Mouse (Mus musculus): ENCODE data around the gene Srrd. TPM values are rescaled to one million over a fixed set of nuclear protein-coding genes. Genes with fewer than 3 reads are reported as not detected.

The Srrd gene
- total and polyA plus RNA-seq, 3 experiments, result 18.5 to 28.0 (median 21.3) TPM

DNA sequence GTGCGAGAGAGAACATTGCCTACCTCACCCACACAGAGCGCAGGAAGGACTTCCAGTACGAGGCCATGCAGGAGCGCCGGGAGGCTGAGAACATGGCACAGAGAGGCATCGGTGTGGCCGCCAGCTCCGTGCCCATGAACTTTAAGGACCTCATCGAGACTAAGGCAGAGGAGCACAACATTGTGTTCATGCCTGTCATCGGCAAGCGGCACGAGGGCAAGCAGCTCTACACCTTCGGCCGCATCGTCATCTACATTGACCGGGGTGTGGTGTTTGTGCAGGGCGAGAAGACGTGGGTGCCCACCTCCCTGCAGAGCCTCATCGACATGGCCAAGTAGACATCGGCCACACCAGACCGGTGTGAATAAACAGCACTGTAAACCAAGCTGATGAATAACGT lies 5.8 kb downstream of the Srrd start:
- H3K4me3 ChIP-seq (ENCODE audit: low read depth, low read length), result no peak overlapping the region
- H3K9me3 ChIP-seq (replicated peaks), result peaks cover 5% of the 10 kb centered on the region; the same call in 1 of the 2 replicates
- peaks cover 95% of the 10 kb centered on the region for H3K36me3 ChIP-seq (replicated peaks)
- no peaks in the 10 kb centered on the region; the same call in 1 of the 2 replicates for H3K27me3 ChIP-seq (ENCODE audit: insufficient read depth, low read length)
- peaks cover 47% of the 10 kb centered on the region for H3K4me1 ChIP-seq (ENCODE audit: insufficient read depth, low read depth, low read length)
- ATAC-seq (ENCODE audit: extremely low read depth, insufficient number of reproducible peaks, low FRiP score, poor library complexity, severe bottlenecking), result no peak
- DNase-seq (ENCODE audit: low spot score), result no peak
- TF ChIP-seq GATA2 (IDR thresholded peaks at IDR 0.05; ENCODE audit: borderline replicate concordance, low read depth, low read length) (no peak), POLR2AphosphoS5 (IDR thresholded peaks at IDR 0.05; ENCODE audit: insufficient replicate concordance, low read depth, low read length) (no peak), GATA1 (IDR thresholded peaks at IDR 0.05; ENCODE audit: borderline replicate concordance, low read length) (no peak), TAL1 (conservative IDR thresholded peaks at IDR 0.05; ENCODE audit: low read depth, low read length) (no peak), CTCF (IDR thresholded peaks at IDR 0.05; ENCODE audit: low read depth, low read length) (no peak)

DNA sequence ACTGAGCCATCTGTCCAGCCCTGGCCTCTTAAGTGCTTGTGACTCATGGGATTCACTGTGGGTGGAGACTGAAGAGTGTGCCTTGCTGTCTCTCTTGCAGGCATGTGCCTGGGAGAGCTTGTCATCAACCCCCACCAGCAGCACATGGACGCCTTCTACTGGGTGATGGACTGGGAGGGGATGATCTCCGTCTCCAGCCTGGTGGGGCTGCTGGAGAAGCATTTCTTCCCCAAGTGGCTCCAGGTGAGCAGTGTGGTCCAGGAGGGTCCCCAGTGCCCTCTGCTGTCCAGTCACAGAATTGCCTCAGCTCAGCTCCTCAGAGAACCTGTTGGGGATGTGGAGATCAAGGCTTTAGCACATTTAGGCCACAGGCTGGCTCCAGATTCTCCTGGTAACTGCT lies 7.4 kb downstream of the Srrd start:
- DNase-seq (ENCODE audit: low spot score) (peak; percentile 40), ATAC-seq (ENCODE audit: extremely low read depth, insufficient number of reproducible peaks, low FRiP score, poor library complexity, severe bottlenecking) (peak; percentile 43)

DNA sequence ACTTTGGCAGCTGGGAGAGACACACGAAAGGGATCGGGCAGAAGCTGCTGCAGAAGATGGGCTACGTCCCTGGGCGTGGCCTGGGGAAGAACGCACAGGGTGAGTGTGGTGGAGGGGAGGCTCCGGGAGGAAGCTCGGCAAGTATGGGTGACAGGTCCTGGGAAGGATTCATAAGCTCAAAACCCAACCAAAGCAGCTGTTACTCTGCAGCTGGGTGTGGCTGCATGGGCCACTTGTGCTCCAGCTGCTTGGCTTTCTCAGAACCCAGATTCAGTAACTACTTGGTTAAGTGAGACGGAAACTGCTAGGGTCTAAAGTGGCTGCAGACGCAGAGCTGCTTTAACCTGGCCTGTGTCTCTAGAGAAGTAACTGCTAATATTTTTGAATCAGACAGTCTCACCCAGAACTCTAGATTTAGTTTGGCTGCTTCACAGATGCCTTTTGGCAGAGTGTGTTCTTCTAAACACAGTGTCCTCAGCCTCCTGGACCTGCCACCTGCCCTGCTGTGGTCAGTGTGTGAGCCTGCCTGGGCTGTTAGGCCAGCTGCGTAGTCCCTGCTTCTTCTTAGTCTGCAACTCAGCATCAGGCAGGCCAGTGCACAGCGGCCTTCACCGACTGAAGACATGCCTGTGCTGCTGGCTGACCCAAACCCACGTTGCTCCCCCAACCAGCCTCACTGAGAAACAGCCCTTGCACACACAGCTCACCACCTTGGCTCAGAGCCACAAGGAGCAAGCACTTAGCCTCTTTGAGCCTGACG lies 12.9 kb downstream of the Srrd start:
- no peak for ATAC-seq (ENCODE audit: extremely low read depth, insufficient number of reproducible peaks, low FRiP score, poor library complexity, severe bottlenecking)
- no peaks in the 10 kb centered on the region for H3K27me3 ChIP-seq (ENCODE audit: insufficient read depth, low read length)
- TF ChIP-seq GATA2 (IDR thresholded peaks at IDR 0.05; ENCODE audit: borderline replicate concordance, low read depth, low read length), result no peak
- TF ChIP-seq TAL1 (conservative IDR thresholded peaks at IDR 0.05; ENCODE audit: low read depth, low read length), result no peak
- no peak for TF ChIP-seq CTCF (IDR thresholded peaks at IDR 0.05; ENCODE audit: low read depth, low read length)
- TF ChIP-seq POLR2AphosphoS5 (IDR thresholded peaks at IDR 0.05; ENCODE audit: insufficient replicate concordance, low read depth, low read length), result no peak
- no peak overlapping the region for H3K4me3 ChIP-seq (ENCODE audit: low read depth, low read length)
- DNase-seq (ENCODE audit: low spot score), result no peak
- peaks cover 46% of the 10 kb centered on the region for H3K4me1 ChIP-seq (ENCODE audit: insufficient read depth, low read depth, low read length)
- no peaks in the 10 kb centered on the region for H3K9me3 ChIP-seq (replicated peaks)
- H3K36me3 ChIP-seq (replicated peaks), result peaks cover 77% of the 10 kb centered on the region

More for the DNA sequence above, 7.4 kb downstream of the Srrd start:
- Histone ChIP-seq H3K4me3 (ENCODE audit: low read depth, low read length) (no peak overlapping the region), H3K36me3 (replicated peaks) (peaks cover 99% of the 10 kb centered on the region), H3K9me3 (replicated peaks) (peaks cover 5% of the 10 kb centered on the region; the same call in 1 of the 2 replicates), H3K4me1 (ENCODE audit: insufficient read depth, low read depth, low read length) (peaks cover 39% of the 10 kb centered on the region), H3K27me3 (ENCODE audit: insufficient read depth, low read length) (no peaks in the 10 kb centered on the region; the same call in 1 of the 2 replicates)
- TF ChIP-seq CTCF (IDR thresholded peaks at IDR 0.05; ENCODE audit: low read depth, low read length) (peak; percentile 51; the same call in 1 of the 2 replicates), GATA1 (IDR thresholded peaks at IDR 0.05; ENCODE audit: borderline replicate concordance, low read length) (no peak)

DNA sequence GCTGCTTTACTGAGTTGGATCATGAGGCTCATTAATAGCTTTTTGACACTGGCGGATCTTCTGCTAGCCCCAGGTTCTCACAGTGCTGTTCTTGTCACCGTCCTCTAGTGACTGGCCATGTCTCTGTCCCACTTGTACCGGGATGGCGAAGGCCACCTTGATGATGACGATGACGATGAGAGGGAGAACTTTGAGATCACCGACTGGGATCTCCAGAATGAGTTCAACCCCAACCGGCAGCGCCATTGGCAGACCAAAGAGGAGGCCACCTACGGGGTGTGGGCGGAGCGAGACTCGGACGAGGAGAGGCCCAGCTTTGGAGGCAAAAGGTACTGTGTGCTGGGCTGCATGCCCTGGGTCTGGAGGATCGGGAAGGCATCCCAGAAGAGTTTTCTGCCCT lies 15.0 kb downstream of the Srrd start:
- H3K9me3 ChIP-seq (replicated peaks), result no peaks in the 10 kb centered on the region
- peak overlapping the region; percentile 100; the same call in 1 of the 2 replicates for H3K4me3 ChIP-seq (ENCODE audit: low read depth, low read length)
- DNase-seq (ENCODE audit: low spot score), result no peak
- peaks cover 55% of the 10 kb centered on the region for H3K36me3 ChIP-seq (replicated peaks)
- H3K27me3 ChIP-seq (ENCODE audit: insufficient read depth, low read length), result no peaks in the 10 kb centered on the region
- no peak for ATAC-seq (ENCODE audit: extremely low read depth, insufficient number of reproducible peaks, low FRiP score, poor library complexity, severe bottlenecking)
- TF ChIP-seq TAL1 (conservative IDR thresholded peaks at IDR 0.05; ENCODE audit: low read depth, low read length), result no peak
- TF ChIP-seq GATA2 (IDR thresholded peaks at IDR 0.05; ENCODE audit: borderline replicate concordance, low read depth, low read length), result no peak
- no peak for TF ChIP-seq GATA1 (IDR thresholded peaks at IDR 0.05; ENCODE audit: borderline replicate concordance, low read length)
- H3K4me1 ChIP-seq (ENCODE audit: insufficient read depth, low read depth, low read length), result peaks cover 48% of the 10 kb centered on the region

DNA sequence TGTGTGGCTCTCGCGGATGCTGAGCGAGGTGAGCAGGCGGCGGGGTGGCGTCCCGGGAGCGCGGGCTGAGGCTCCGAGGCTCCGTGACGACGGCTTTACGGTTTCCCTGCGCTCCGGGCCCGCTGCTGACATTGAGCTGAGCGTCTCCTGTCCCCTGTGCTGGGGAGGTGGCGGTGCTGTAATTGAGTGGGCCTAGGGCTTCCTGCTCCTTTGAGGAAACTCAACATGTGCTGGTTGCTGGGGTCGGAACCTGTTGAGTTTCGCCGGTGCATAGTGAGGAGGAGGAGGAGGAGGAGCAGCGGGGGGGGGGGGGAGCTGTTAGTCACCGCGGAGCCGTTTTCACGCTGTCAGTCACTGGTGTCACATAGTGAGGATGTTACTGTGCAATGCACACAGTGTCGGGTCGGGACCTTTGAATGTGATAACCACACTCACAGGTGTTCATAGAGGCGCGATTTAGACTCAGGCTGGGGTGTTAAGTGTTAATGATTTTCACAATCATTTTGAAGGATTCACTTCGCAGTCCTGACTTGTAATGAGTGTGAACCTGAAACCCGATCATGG lies 16.3 kb downstream of the Srrd start:
- peaks cover 42% of the 10 kb centered on the region for H3K36me3 ChIP-seq (replicated peaks)
- H3K4me3 ChIP-seq (ENCODE audit: low read depth, low read length), result peak overlapping the region; percentile 100
- DNase-seq (ENCODE audit: low spot score) (no peak), ATAC-seq (ENCODE audit: extremely low read depth, insufficient number of reproducible peaks, low FRiP score, poor library complexity, severe bottlenecking) (no peak)
- no peaks in the 10 kb centered on the region for H3K27me3 ChIP-seq (ENCODE audit: insufficient read depth, low read length)
- TF ChIP-seq GATA2 (IDR thresholded peaks at IDR 0.05; ENCODE audit: borderline replicate concordance, low read depth, low read length) (no peak), GATA1 (IDR thresholded peaks at IDR 0.05; ENCODE audit: borderline replicate concordance, low read length) (no peak), POLR2AphosphoS5 (IDR thresholded peaks at IDR 0.05; ENCODE audit: insufficient replicate concordance, low read depth, low read length) (no peak), TAL1 (conservative IDR thresholded peaks at IDR 0.05; ENCODE audit: low read depth, low read length) (no peak)
- no peaks in the 10 kb centered on the region for H3K9me3 ChIP-seq (replicated peaks)
- H3K4me1 ChIP-seq (ENCODE audit: insufficient read depth, low read depth, low read length), result peaks cover 47% of the 10 kb centered on the region

DNA sequence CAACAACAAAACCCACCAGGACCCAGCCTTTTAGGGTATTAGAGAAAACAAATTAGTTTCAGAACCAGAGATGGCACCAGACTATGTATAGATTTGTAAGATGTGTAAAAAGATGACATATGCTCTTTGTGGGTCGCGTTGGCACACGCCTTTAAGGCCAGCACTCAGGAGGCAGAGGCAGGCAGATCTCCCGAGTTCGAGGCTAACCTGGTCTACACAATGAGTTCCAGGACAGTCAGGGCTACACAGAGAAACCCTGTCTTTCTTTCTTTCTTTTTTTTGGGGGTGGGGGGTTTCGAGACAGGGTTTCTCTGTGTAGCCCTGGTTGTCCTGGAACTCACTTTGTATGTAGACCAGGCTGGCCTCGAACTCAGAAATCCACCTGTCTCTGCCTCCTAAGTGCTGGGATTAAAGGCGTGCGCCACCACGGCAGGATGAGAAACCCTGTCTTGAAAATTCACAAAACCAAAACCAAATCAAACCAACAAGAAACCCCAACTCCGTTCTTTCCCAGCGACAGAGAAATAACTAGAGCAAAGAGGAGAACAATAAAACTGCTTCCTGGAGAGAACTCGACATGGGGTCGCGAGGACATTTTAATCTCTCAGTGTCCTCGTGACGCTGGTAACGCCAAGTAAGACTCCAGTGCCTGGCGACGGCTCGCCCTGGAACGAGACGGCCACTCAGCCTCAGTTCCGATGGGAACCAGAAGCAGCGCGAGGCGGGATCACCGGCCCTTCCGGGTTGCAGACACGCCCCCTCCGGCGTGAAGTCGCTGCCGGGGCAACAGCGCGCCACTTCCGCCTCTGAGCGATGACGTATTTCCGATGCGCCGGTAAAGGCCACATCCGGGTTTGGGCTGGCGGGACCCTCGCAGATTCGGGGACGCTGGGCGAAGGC lies 17.0 kb downstream of the Srrd start, which contains the start of gene Tfip11:
Tfip11 (plus strand) TSS at position 813 of the 900 bp plus-strand sequence.
- H3K36me3 ChIP-seq (replicated peaks), result peaks cover 35% of the 10 kb centered on the region
- peak; percentile 90 for DNase-seq (ENCODE audit: low spot score)
- ATAC-seq (ENCODE audit: extremely low read depth, insufficient number of reproducible peaks, low FRiP score, poor library complexity, severe bottlenecking), result peak; percentile 74
- H3K9me3 ChIP-seq (replicated peaks), result no peaks in the 10 kb centered on the region; the same call in 1 of the 2 replicates
- peaks cover 50% of the 10 kb centered on the region for H3K4me1 ChIP-seq (ENCODE audit: insufficient read depth, low read depth, low read length)
- no peaks in the 10 kb centered on the region for H3K27me3 ChIP-seq (ENCODE audit: insufficient read depth, low read length)
- peak within 1 kb of the TSS; percentile 100 for H3K4me3 ChIP-seq (ENCODE audit: low read depth, low read length)
- no peak for TF ChIP-seq GATA2 (IDR thresholded peaks at IDR 0.05; ENCODE audit: borderline replicate concordance, low read depth, low read length)
- no peak for TF ChIP-seq TAL1 (conservative IDR thresholded peaks at IDR 0.05; ENCODE audit: low read depth, low read length)
- TF ChIP-seq POLR2AphosphoS5 (IDR thresholded peaks at IDR 0.05; ENCODE audit: insufficient replicate concordance, low read depth, low read length), result no peak
- TF ChIP-seq GATA1 (IDR thresholded peaks at IDR 0.05; ENCODE audit: borderline replicate concordance, low read length), result no peak
- TF ChIP-seq CTCF (IDR thresholded peaks at IDR 0.05; ENCODE audit: low read depth, low read length), result no peak
